Mouse (Mus musculus) left cerebral cortex, postnatal 36 days (tissue): Measurements from ENCODE around the gene Clasrp. TPM values are rescaled to one million over a fixed set of nuclear protein-coding genes. Genes with fewer than 3 reads are reported as not detected.

Source experiments
- DNase-seq, 2 experiments: peaks; one replicate each; pipeline ENCODE4 v3.0.0; 2021 to 2022; ENCODE audit warnings: low spot score in 2 of 2, mixed read lengths in 1 of 2
- intact Hi-C: fragments of 180-260 bp; cut with DNase I; formaldehyde crosslinking; loops from one replicate; pipeline ENCODE4 v1.15.1; 2025
- total RNA-seq, 2 experiments: library from RNA; stranded (reverse); gene quantifications; 2 replicates each; pipeline ENCODE4 v1.2.3; 2021

Clasrp gene
- total RNA-seq: 100 to 1,000 TPM in 1 of 2 experiments, 10 to 100 TPM in 1; 65.1 to 110 TPM

GRCm38 (mm10) chr7:19603849-19604605, at the start of gene Clasrp:
Gene Clasrp (minus strand): TSS chr7:19604486.
- DNase-seq: peak; percentile 92
- intact Hi-C loops: no loop called here

- no peak for DNase-seq
- intact Hi-C loops: no loop called here
Observed at GRCm38 (mm10) chr7:19652614-19653013, 48.3 kb upstream of the Clasrp start.

- intact Hi-C loops: no loop called here
- DNase-seq: no peak
Observed at GRCm38 (mm10) chr7:19651063-19651786, 46.9 kb upstream of the Clasrp start.

GRCm38 (mm10) chr7:19641223-19641622, 36.9 kb upstream of the Clasrp start:
- DNase-seq: peak; percentile 21 to 42
- intact Hi-C loops: no loop called here

GRCm38 (mm10) chr7:19635074-19635827, 31.0 kb upstream of the Clasrp start:
- intact Hi-C loops: no loop called here
- no peak for DNase-seq

- intact Hi-C loops: no loop called here
Observed at GRCm38 (mm10) chr7:19634591-19634990, 30.3 kb upstream of the Clasrp start.

GRCm38 (mm10) chr7:19633855-19634254, 29.6 kb upstream of the Clasrp start:
- DNase-seq: no peak
- intact Hi-C loops: no loop called here

More at GRCm38 (mm10) chr7:19634591-19634990, 30.3 kb upstream of the Clasrp start:
- no peak for DNase-seq

- no peak for DNase-seq
- intact Hi-C loops: no loop called here
Observed at GRCm38 (mm10) chr7:19633197-19633596, 28.9 kb upstream of the Clasrp start.

- intact Hi-C loops: no loop called here
- DNase-seq: no peak
Observed at GRCm38 (mm10) chr7:19632720-19633119, 28.4 kb upstream of the Clasrp start.

GRCm38 (mm10) chr7:19632275-19632674, 28.0 kb upstream of the Clasrp start:
- DNase-seq: no peak
- intact Hi-C loops: no loop called here

- peak; percentile 87 to 88 for DNase-seq
- intact Hi-C loops: no loop called here
Observed at GRCm38 (mm10) chr7:19629361-19629734, 25.1 kb upstream of the Clasrp start, which contains the start of gene Relb. Gene Relb (minus strand): TSS chr7:19629438.

GRCm38 (mm10) chr7:19628536-19629360, 24.5 kb upstream of the Clasrp start:
- intact Hi-C loops: no loop called here

GRCm38 (mm10) chr7:19628192-19628535, 23.9 kb upstream of the Clasrp start:
- intact Hi-C loops: no loop called here
- no peak for DNase-seq

More at GRCm38 (mm10) chr7:19628536-19629360, 24.5 kb upstream of the Clasrp start:
- peak; percentile 78 to 86 for DNase-seq

- intact Hi-C loops: no loop called here
Observed at GRCm38 (mm10) chr7:19627721-19628120, 23.4 kb upstream of the Clasrp start.

GRCm38 (mm10) chr7:19623433-19623832, 19.1 kb upstream of the Clasrp start:
- no peak for DNase-seq
- intact Hi-C loops: no loop called here

More at GRCm38 (mm10) chr7:19627721-19628120, 23.4 kb upstream of the Clasrp start:
- no peak for DNase-seq

GRCm38 (mm10) chr7:19622241-19622640, 18.0 kb upstream of the Clasrp start:
- intact Hi-C loops: no loop called here
- DNase-seq: no peak

GRCm38 (mm10) chr7:19620811-19621210, 16.5 kb upstream of the Clasrp start:
- DNase-seq: peak; percentile 52 to 58
- intact Hi-C loops: no loop called here

GRCm38 (mm10) chr7:19619004-19619801, 14.9 kb upstream of the Clasrp start:
- DNase-seq: peak; percentile 67 to 73
- intact Hi-C loops: loop anchor here (2.0 kb wide), 1 partner anchor 28 kb away; no protein-coding TSS in a partner anchor
